Mouse (Mus musculus) midbrain, postnatal 0 days (tissue): ENCODE results near the gene Pgf. TPM values are rescaled to one million over a fixed set of nuclear protein-coding genes. Genes with fewer than 3 reads are reported as not detected.

Experiments
- ATAC-seq: fragments of 200-750 bp; cut with Nextera tagmentation; 2 replicates; pipeline ENCODE4 v1.8.0; 2017; ENCODE audit warnings: moderate number of reproducible peaks, mild to moderate bottlenecking, moderate TSS enrichment, moderate library complexity; ENCODE audit not compliant: low FRiP score
- DNase-seq: peaks from one replicate; pipeline ENCODE4 v3.0.0-alpha.2; 2015; ENCODE audit warnings: low spot score
- H3K27ac ChIP-seq: fragments of 300-500 bp; sonication (generic); 2 replicates; pipeline ENCODE4 v1.5.1; 2014; ENCODE audit warnings: low read depth, mild to moderate bottlenecking, low read length, mixed read lengths
- H3K27me3 ChIP-seq: fragments of 300-500 bp; sonication (generic); 2 replicates; pipeline ENCODE4 v1.6.1; 2014; ENCODE audit warnings: low read length, control low read depth, mixed read lengths; ENCODE audit not compliant: insufficient read depth
- H3K36me3 ChIP-seq: fragments of 300-500 bp; sonication (generic); 2 replicates; pipeline ENCODE4 v1.6.1; 2014; ENCODE audit warnings: low read length, control low read depth, mixed read lengths; ENCODE audit not compliant: insufficient read depth
- H3K4me1 ChIP-seq: fragments of 300-500 bp; sonication (generic); 2 replicates; pipeline ENCODE4 v1.6.1; 2014; ENCODE audit warnings: mild to moderate bottlenecking, control low read depth, antibody characterized with exemption, low read length, mixed read lengths; ENCODE audit not compliant: insufficient read depth
- H3K4me2 ChIP-seq: fragments of 300-500 bp; sonication (generic); 2 replicates; pipeline ENCODE4 v1.6.1; 2014; ENCODE audit warnings: low read depth, mild to moderate bottlenecking, low read length, mixed read lengths; ENCODE audit not compliant: poor library complexity, severe bottlenecking
- H3K4me3 ChIP-seq: fragments of 300-500 bp; sonication (generic); 2 replicates; pipeline ENCODE4 v1.5.1; 2014; ENCODE audit warnings: low read depth, mild to moderate bottlenecking, low read length, moderate library complexity
- H3K9ac ChIP-seq: fragments of 300-500 bp; sonication (generic); replicated peaks from 2 replicates; pipeline ENCODE4 v1.6.1; 2014; ENCODE audit warnings: mild to moderate bottlenecking, low read length, moderate library complexity, mixed read lengths; ENCODE audit not compliant: poor library complexity, severe bottlenecking
- H3K9me3 ChIP-seq: fragments of 300-500 bp; sonication (generic); 2 replicates; pipeline ENCODE4 v1.6.1; 2016; ENCODE audit warnings: low read length, control low read depth
- CTCF ChIP-seq: IDR thresholded peaks from 2 replicates; pipeline ENCODE4 v1.5.1; 2016; ENCODE audit warnings: antibody characterized with exemption, mild to moderate bottlenecking
- whole genome bisulfite sequencing: fragments of 180-500 bp; shearing (Covaris S2); extraction: QIAGEN DNeasy Blood & Tissue Kit; methylation state at CpG from one replicate; pipeline ENCODE4 v1.1.7; 2014; 5-methylcytosine and 5-hydroxymethylcytosine counted together
- polyA plus RNA-seq: library from polyadenylated mRNA; unstranded; fragments of >200 nt; fragmentation: Nextera tagmentation; extraction: Ambion mirVana; gene quantifications from 2 replicates; pipeline ENCODE4 v1.2.1, GENCODE M21; 2015
- total RNA-seq: library from RNA; depleted of rRNA; stranded (reverse); fragments of >200 nt; gene quantifications from 2 replicates; pipeline ENCODE4 v1.2.3, GENCODE M21; 2014

Pgf gene
- total and polyA plus RNA-seq, 2 experiments from 2014 or later = 6.0 to 9.1 TPM

DNA sequence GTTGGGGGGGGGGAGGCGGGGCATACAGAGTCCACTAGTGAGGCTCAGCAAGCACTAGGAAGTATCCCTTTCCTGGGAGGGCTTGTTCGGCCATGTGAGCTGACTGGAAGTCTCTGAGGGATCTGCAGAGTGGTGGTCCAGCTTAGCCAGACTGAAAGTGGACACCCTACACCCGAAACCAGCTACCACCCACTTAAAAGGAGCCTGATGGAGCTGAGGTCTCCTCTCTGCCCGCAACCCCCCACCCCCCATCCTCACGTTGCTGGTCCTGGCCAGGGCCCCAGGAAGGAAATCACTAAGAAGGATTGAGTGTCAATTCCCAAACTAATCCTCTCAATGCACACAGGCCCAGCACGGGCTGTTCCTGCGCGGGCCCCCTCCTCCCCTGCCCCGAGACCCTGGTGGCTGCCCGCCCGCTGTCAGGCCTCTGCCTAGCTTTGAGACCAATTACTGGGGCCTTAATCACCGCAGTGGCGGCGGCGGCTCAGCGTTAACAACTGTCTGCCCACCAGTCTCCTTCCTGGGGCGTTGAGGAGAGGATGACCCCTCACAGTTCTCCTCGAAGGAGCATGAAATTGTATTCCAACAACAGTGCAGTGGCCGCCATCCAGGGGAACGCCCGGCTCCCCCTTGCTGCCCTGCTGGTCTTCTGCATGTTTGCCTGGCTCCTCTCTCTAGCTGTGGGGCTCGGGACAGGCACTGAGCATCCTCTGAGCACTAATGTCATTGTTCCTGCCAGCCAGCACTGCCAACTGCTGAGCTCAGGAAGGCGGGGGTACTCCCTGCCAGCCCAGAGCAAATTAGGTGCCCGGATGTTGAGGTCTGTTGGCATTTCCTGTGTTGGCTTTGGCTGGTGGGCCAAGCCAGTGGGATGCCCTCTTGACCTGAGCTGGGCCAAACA lies 23.6 kb upstream of the Pgf start:
- no peaks in the 10 kb centered on the region for H3K9me3 ChIP-seq
- 0 out of 2 replicates have a peak overlapping the region, but pooled peaks have one; percentile 24 for H3K9ac ChIP-seq
- peak; percentile 23; the same call in 1 of the 2 replicates for TF ChIP-seq CTCF
- WGBS = 16% methylated on average over 24 of the region's 24 CpGs
- peak; percentile 83 for ATAC-seq
- H3K36me3 ChIP-seq = no peaks in the 10 kb centered on the region
- no peak overlapping the region for H3K4me3 ChIP-seq
- H3K27me3 ChIP-seq = no peaks in the 10 kb centered on the region
- no peak overlapping the region; the same call in 1 of the 2 replicates for H3K27ac ChIP-seq
- no peak overlapping the region for H3K4me2 ChIP-seq
- peak; percentile 72 for DNase-seq
- 0 out of 2 replicates have a peak, but pooled peaks cover 3% of the 10 kb centered on the region for H3K4me1 ChIP-seq

- H3K36me3 ChIP-seq = no peaks in the 10 kb centered on the region
- 78% methylated on average over 1 of the region's 1 CpGs for WGBS
- no peaks in the 10 kb centered on the region for H3K27me3 ChIP-seq
- ATAC-seq (no peak), DNase-seq (no peak)
- no peak overlapping the region for H3K27ac ChIP-seq
- 0 out of 2 replicates have a peak, but pooled peaks cover 3% of the 10 kb centered on the region for H3K4me1 ChIP-seq
- H3K4me2 ChIP-seq = no peak overlapping the region
- H3K4me3 ChIP-seq = no peak overlapping the region
- no peak overlapping the region for H3K9ac ChIP-seq
- TF ChIP-seq CTCF = no peak
- no peaks in the 10 kb centered on the region for H3K9me3 ChIP-seq
These were observed 22.4 kb upstream of the Pgf start for GRCm38 (mm10) chr12:85199954-85200353.

GRCm38 (mm10) chr12:85197936-85198335 lies 20.3 kb upstream of the Pgf start:
- no peaks in the 10 kb centered on the region for H3K36me3 ChIP-seq
- TF ChIP-seq CTCF = no peak
- H3K9ac ChIP-seq = no peak overlapping the region
- no peak overlapping the region for H3K4me3 ChIP-seq
- H3K4me1 ChIP-seq = 0 out of 2 replicates have a peak, but pooled peaks cover 3% of the 10 kb centered on the region
- no peaks in the 10 kb centered on the region for H3K9me3 ChIP-seq
- H3K27ac ChIP-seq = no peak overlapping the region
- H3K4me2 ChIP-seq = no peak overlapping the region
- DNase-seq = no peak
- no peaks in the 10 kb centered on the region for H3K27me3 ChIP-seq
- ATAC-seq = no peak
- 62% methylated on average over 8 of the region's 8 CpGs for WGBS

DNA sequence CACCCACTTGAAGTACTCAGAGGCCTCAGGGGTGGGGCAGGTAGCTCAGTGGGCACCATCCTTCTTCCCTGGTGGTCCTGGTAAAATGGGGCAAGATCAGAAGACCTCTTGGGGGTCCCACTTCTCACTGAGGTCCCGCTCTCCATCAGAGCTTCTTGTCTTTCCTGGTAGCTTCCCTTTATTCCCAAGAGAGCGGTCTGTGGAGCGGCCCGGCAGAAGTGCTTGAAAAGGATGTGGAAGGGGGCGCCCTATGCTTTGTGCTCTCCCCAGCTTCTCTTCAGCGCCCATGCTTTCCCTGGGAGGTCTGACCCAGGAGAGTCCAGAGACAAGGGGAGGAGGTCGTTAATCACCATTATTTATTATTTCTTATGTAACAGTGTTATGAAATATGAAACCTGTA lies 19.8 kb upstream of the Pgf start:
- no peak for DNase-seq
- Histone ChIP-seq H3K36me3 (no peaks in the 10 kb centered on the region), H3K4me3 (no peak overlapping the region), H3K27me3 (no peaks in the 10 kb centered on the region), H3K27ac (no peak overlapping the region), H3K9ac (no peak overlapping the region), H3K9me3 (no peaks in the 10 kb centered on the region), H3K4me2 (no peak overlapping the region), H3K4me1 (0 out of 2 replicates have a peak, but pooled peaks cover 3% of the 10 kb centered on the region)
- 80% methylated on average over 7 of the region's 7 CpGs for WGBS
- TF ChIP-seq CTCF = no peak
- no peak for ATAC-seq

DNA sequence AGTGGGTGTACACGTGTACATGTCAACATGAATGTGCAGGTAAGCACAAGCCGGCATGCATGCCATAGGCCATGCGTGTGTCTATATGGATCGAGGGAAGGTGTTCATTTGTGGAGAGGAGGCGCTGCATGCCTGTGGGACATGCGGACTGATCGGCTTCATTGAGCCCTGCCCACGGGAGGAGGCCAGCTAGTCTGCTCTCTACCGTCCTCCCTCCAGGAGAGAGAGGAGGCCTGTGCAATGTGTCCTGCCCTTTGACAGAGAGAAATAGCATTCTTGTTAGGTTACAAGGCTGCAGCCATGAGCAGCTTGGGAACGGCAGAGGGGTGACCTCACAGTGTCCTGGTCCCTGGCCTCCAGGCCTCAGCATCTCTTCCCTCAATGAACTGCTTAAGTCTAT lies 18.6 kb upstream of the Pgf start:
- TF ChIP-seq CTCF = no peak
- H3K9me3 ChIP-seq = no peaks in the 10 kb centered on the region
- 0 out of 2 replicates have a peak, but pooled peaks cover 2% of the 10 kb centered on the region for H3K4me1 ChIP-seq
- H3K36me3 ChIP-seq = no peaks in the 10 kb centered on the region
- no peak overlapping the region for H3K9ac ChIP-seq
- no peak overlapping the region for H3K4me3 ChIP-seq
- no peaks in the 10 kb centered on the region for H3K27me3 ChIP-seq
- no peak for DNase-seq
- H3K27ac ChIP-seq = no peak overlapping the region
- WGBS = 94% methylated on average over 10 of the region's 10 CpGs
- H3K4me2 ChIP-seq = no peak overlapping the region
- no peak for ATAC-seq

DNA sequence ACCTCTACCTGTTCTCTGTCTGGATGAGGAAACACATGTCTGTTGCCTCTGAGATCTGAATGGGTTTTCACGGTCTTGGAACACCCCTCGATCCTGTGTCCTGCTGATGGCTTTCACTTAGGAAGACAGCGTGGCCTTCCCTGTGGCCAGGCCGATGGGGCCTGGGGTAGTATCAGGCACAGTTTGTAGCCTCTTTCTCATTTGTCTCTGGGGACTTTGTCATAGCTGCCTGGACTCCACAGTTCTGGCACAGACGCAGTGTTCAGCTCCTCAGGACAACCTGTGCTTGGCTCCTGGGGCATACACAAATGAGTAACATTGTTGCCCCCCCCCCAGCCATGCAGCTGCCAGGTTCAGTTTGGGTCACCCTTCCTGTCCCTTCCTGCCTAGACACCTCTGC lies 17.5 kb upstream of the Pgf start:
- ATAC-seq (no peak), DNase-seq (no peak)
- WGBS = 70% methylated on average over 5 of the region's 5 CpGs
- TF ChIP-seq CTCF = no peak
- Histone ChIP-seq H3K9ac (no peak overlapping the region), H3K36me3 (no peaks in the 10 kb centered on the region), H3K4me3 (no peak overlapping the region), H3K4me1 (no peaks in the 10 kb centered on the region), H3K27ac (no peak overlapping the region), H3K27me3 (no peaks in the 10 kb centered on the region), H3K4me2 (no peak overlapping the region), H3K9me3 (no peaks in the 10 kb centered on the region)
